Mouse (Mus musculus) ES-Bruce4 (cell line): ENCODE results near the gene Lenep. TPM values are rescaled to one million over a fixed set of nuclear protein-coding genes. Genes with fewer than 3 reads are reported as not detected.

ENCODE experiments used
- H3K27ac ChIP-seq: 2 replicates; pipeline ENCODE4 v1.5.1; 2012; ENCODE audit warnings: low read length, inconsistent platforms; ENCODE audit not compliant: insufficient read depth
- H3K27me3 ChIP-seq: 2 replicates; pipeline ENCODE4 v1.6.1; 2012; ENCODE audit warnings: mild to moderate bottlenecking, low read length, inconsistent platforms; ENCODE audit not compliant: control insufficient read depth, poor library complexity, insufficient read depth, severe bottlenecking
- H3K36me3 ChIP-seq: 2 replicates; pipeline ENCODE4 v1.6.1; 2012; ENCODE audit warnings: inconsistent platforms, mild to moderate bottlenecking, low read length, moderate library complexity; ENCODE audit not compliant: control insufficient read depth, poor library complexity, insufficient read depth, severe bottlenecking
- H3K4me1 ChIP-seq: one replicate; pipeline ENCODE4 v1.8.1; 2011; ENCODE audit warnings: low read length; ENCODE audit not compliant: control insufficient read depth, insufficient read depth
- H3K4me3 ChIP-seq: 2 replicates; pipeline ENCODE4 v1.5.1; 2011; ENCODE audit warnings: low read depth, mild to moderate bottlenecking, low read length
- H3K9ac ChIP-seq: 2 replicates; pipeline ENCODE4 v1.6.1; 2012; ENCODE audit warnings: low read depth, mild to moderate bottlenecking, inconsistent platforms; ENCODE audit not compliant: poor library complexity, severe bottlenecking
- H3K9me3 ChIP-seq: replicated peaks from 2 replicates; pipeline ENCODE4 v1.6.1; 2012; ENCODE audit warnings: mild to moderate bottlenecking, low read length, inconsistent platforms; ENCODE audit not compliant: control insufficient read depth, poor library complexity, insufficient read depth, severe bottlenecking
- CTCF ChIP-seq: IDR thresholded peaks from one replicate; pipeline ENCODE4 v1.8.1; 2011; ENCODE audit warnings: low read depth, low read length
- EP300 ChIP-seq: IDR thresholded peaks from 2 replicates; pipeline ENCODE4 v1.6.1; 2011; ENCODE audit warnings: low read depth, low read length; ENCODE audit not compliant: insufficient read depth
- POLR2A ChIP-seq: IDR thresholded peaks from one replicate; pipeline ENCODE4 v1.8.1; 2011; ENCODE audit warnings: low read length; ENCODE audit not compliant: insufficient read depth
- polyA plus RNA-seq: library from polyadenylated mRNA; stranded (reverse); fragments of >200 nt; gene quantifications from 2 replicates; pipeline ENCODE4 v1.2.4, GENCODE M21; 2011; ENCODE audit warnings: low read depth; ENCODE audit not compliant: missing spikeins, insufficient read depth, insufficient read length

Lenep gene
- polyA plus RNA-seq, 1 experiment: not detected

DNA sequence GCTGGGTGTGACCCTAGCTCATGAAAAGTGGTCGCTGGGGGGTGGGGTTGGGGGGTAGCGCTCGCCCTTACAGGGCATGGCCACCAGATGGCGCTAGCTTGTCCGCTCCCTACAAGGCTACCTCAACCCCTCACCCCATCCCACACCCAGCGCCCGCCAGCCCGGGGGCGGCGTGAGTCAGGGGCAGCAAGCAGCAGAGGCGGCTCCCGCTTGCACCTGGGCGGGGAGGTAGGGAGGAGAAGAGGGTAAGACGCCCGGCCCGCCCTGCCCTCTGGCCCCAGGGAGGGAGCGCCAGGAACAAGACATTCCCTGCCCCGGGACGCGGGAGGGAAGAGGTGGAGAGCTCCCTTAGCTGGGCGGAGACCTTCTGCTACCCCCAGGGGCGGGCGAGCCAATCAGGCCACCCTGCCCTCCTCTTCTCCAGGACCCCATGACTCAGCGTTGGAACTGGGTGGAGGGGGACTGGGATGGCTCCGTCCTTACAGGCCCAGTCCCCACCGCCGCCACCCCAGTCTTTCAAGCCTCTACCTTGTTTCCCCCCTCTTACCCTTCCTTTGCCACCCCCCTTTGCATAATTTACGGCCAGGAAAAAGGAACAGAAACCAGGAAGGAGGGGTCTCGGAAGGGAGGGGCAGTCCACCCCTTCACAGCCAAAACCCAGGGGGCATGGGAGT is 24.1 kb downstream of the Lenep start:
- Histone ChIP-seq H3K36me3 (no peaks in the 10 kb centered on the region; the same call in 1 of the 2 replicates), H3K9ac (peak overlapping the region; percentile 49), H3K27me3 (no peaks in the 10 kb centered on the region), H3K9me3 (no peaks in the 10 kb centered on the region), H3K27ac (peak overlapping the region; percentile 84), H3K4me3 (peak overlapping the region; percentile 57), H3K4me1 (peaks cover 14% of the 10 kb centered on the region)
- TF ChIP-seq CTCF (no peak), POLR2A (no peak), EP300 (no peak)

DNA sequence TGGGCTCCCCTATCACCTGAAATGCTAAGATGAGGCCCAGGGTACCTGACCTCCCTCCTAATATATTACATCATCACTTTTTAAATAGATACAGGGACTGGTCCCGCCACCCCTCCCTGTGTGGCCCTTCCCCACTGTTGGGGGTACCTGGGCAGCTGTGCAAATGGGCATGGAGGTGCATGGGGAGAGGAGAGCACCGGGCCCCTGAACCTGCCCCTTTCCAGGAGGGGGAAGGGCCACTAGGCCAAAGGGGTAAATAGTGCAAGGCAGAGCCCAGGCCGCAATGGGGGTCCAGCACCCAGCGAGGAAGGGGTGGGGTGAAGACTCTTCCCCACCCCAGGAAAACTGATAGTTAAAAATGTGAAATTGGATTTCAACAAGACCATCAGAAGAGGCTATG is 24.8 kb downstream of the Lenep start:
- Histone ChIP-seq H3K4me1 (peaks cover 13% of the 10 kb centered on the region), H3K9ac (0 out of 2 replicates have a peak overlapping the region, but pooled peaks have one; percentile 49), H3K4me3 (no peak overlapping the region; the same call in 1 of the 2 replicates), H3K27ac (peak overlapping the region; percentile 5; the same call in 1 of the 2 replicates), H3K27me3 (no peaks in the 10 kb centered on the region), H3K36me3 (no peaks in the 10 kb centered on the region; the same call in 1 of the 2 replicates), H3K9me3 (no peaks in the 10 kb centered on the region)
- TF ChIP-seq POLR2A (no peak), CTCF (no peak), EP300 (no peak)

DNA sequence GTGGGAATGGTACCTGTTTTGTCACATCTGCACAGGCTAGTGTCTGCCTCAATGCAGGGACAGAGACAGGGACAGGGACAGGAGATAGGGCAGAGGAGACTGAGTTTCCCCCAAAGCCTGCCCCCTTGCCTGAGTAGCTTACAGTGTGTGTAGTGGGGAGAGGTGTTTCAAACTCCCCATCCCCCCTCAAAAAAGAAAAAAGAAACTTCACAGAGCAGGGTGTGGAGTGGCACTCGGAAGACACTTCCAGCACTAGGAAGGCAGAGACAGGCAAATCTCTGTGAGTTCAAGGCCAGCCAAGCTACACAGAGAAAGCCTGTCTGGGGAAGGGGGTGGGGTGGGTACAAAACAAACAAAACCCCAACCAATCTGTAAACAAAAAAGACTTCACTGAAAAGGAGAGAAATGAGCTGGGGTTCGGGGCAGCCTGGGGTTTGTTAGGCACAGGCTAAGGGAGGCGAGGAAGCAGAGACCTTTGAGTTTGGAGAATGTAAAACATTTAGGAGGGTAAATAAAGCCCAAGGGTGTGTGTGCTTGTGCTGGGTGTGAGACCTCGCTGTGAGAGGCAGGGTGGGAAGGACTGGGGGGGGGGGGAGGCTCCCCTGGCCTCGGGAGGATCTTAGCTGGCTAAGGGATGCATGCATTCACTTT is 28.9 kb downstream of the Lenep start:
- peak overlapping the region; percentile 74 for H3K27ac ChIP-seq
- H3K9me3 ChIP-seq: no peaks in the 10 kb centered on the region
- no peaks in the 10 kb centered on the region for H3K27me3 ChIP-seq
- H3K36me3 ChIP-seq: no peaks in the 10 kb centered on the region; the same call in 1 of the 2 replicates
- no peak for TF ChIP-seq POLR2A
- TF ChIP-seq CTCF: no peak
- TF ChIP-seq EP300: no peak
- no peak overlapping the region for H3K9ac ChIP-seq
- H3K4me1 ChIP-seq: peaks cover 4% of the 10 kb centered on the region
- no peak overlapping the region for H3K4me3 ChIP-seq

DNA sequence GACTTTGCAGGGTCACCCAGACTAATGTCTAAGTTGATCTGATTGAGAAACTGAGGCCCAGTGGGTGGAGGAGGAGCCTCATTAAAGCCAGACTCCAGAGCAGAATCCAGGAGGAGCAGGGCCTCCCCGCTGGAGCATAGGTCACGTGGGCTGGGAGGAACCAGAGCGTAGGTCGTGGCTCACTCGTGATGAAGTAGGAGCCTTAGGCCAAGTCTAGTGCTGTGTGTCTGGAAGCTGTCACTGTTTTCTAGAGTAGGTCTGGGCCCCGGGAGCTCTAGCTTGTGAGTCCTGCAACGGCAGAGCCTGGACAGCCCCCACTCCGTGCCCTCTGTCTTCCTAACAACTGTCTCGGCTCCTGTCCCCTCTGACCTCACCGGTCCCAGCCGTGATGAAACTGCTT is 35.3 kb downstream of the Lenep start:
- Histone ChIP-seq H3K27ac (no peak overlapping the region), H3K36me3 (no peaks in the 10 kb centered on the region), H3K4me3 (no peak overlapping the region), H3K27me3 (no peaks in the 10 kb centered on the region), H3K9me3 (no peaks in the 10 kb centered on the region), H3K4me1 (peaks cover 2% of the 10 kb centered on the region), H3K9ac (no peak overlapping the region)
- TF ChIP-seq POLR2A: no peak

DNA sequence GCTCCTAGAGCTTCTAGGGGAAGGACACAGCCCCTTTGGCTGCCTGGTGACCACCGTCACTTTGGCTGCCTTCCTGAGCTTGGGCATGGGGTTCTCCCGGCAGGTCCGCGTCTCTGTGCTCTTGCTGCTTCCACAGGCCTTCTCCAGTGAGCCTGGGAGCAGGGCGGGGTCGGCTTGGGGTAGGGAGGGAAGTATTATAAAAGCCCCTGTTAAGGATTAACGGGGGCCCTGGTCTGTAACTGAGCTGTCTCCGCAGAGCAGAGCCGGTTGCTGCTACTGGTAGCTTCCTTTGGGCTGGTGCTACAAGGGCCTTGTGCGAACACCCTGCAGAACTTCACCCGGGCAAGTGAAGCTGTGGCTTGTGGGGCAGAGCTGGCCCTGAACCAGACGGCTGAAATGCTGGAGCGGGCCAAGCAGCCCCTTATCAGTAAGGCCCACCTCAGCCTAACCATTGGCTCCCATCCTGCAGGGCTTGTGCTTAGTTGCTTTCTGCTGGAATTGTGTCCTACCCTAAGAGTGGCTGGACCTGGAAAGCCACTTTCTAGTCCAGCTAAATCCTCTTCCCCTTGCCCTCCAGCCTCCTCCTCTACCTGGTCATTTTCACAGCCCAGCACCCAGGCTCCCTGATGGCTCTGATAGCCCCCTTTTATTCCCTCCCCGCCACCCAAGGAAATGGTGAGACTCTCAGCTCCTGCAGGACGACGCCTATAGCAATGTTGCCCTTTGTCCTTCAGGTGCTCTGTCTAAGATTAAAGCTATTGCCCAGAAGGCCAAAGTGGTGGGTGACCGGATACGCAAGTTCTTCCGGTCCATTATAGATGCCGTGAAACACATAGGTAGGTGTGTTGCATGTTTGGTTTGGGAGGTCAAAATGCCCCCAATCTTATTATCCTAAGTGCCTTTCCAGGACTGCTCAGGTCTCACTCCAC is 36.8 kb downstream of the Lenep start:
- no peak overlapping the region for H3K9ac ChIP-seq
- no peaks in the 10 kb centered on the region for H3K27me3 ChIP-seq
- H3K36me3 ChIP-seq: no peaks in the 10 kb centered on the region
- H3K4me3 ChIP-seq: peak overlapping the region; percentile 18
- TF ChIP-seq EP300 (no peak), CTCF (no peak), POLR2A (no peak)
- no peak overlapping the region for H3K27ac ChIP-seq
- peaks cover 2% of the 10 kb centered on the region for H3K4me1 ChIP-seq
- no peaks in the 10 kb centered on the region for H3K9me3 ChIP-seq

DNA sequence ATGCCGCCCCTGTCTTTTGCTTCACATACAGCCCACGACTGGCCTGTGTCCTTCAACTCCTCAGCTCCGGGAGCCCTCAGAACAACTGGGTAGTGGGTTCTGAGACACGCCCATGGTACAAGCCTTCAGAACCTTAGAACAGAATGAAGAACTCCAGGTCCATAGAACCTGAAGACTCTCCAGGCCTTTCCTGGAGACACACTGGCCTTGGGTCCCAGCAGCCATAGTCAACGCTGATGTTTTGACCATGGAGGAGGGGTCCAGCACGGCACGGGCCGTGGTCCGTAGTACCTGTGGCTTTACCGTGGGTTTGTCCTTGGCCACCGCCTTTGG is 37.5 kb downstream of the Lenep start, which contains the start of gene Dcst1:
Gene Dcst1, minus strand, starts transcription at position 101 of the 333 bp plus-strand sequence.
- Histone ChIP-seq H3K27me3 (no peaks in the 10 kb centered on the region), H3K27ac (no peak within 1 kb of the TSS), H3K36me3 (no peaks in the 10 kb centered on the region), H3K9me3 (no peaks in the 10 kb centered on the region), H3K4me3 (peak within 1 kb of the TSS; percentile 18), H3K4me1 (no peaks in the 10 kb centered on the region), H3K9ac (no peak within 1 kb of the TSS)
- TF ChIP-seq POLR2A (no peak), CTCF (no peak), EP300 (no peak)
